Mouse (Mus musculus): ENCODE measurements around the gene Gm11937.

Gene Gm11937

DNA sequence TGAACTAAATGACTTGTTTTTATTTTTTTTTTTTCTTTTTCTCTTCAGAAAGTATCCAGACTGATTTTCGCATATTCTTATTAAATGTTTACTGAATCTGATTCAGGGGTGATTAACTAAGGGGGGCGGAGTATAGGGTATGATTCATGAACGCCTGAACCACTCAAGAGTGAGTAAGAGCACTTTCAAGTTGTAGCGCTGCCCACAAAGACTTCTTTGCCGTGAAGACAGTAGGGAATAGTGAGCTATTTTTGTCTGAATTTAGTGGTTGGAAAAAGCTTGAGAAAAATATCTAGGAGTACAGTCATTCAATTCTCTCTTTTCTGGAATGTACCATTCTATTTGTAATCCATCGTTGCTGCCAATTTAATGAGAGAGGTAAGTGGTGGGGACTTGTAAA lies 28.4 kb downstream of the Gm11937 start:
- no peak for DNase-seq (ENCODE audit: low spot score in 2 of 2)

DNA sequence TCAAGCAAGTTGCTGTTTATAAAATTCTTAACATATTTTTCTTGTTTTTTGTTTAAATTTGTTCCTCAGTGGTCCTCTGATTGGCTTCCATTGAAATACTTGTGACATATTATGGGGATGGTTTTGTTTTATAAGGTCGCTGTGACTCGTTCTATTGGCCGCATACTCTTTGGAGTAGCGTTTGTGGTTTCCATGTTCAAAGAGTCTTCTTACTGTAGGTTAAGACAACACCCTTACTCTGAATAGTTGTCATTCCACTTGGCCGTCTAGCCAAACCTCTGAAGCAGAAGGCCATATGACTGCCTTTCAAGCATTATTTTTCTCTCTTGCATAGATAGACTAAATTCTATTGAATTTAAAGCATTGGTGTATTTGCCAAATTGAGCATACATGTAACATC lies 28.9 kb downstream of the Gm11937 start:
- DNase-seq (ENCODE audit: low spot score in 2 of 2): no peak

DNA sequence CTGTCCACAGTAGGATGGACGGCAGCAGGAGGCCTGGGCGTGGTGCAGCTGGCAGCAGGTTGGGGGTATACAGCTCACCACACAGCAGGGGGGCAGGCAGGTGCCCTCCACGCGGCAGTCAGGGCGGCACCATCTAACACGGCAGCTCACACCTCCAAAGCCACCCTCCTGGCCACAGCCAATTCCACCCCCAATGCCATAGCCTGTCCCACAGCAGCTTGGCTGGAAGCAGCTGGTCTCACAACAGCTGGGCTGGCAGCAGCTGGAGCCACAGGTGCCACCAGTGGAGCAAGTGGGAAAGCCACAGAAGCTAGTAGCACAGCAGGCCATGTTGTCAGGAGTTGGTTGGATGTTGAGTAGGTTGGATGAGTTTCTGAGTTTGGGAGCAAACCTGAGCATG lies 29.4 kb downstream of the Gm11937 start, which contains the start of gene Krtap1-5:
Krtap1-5 (minus strand) TSS at position 381 of the 400 bp plus-strand sequence.
- no peak for DNase-seq (ENCODE audit: low spot score in 2 of 2)

DNA sequence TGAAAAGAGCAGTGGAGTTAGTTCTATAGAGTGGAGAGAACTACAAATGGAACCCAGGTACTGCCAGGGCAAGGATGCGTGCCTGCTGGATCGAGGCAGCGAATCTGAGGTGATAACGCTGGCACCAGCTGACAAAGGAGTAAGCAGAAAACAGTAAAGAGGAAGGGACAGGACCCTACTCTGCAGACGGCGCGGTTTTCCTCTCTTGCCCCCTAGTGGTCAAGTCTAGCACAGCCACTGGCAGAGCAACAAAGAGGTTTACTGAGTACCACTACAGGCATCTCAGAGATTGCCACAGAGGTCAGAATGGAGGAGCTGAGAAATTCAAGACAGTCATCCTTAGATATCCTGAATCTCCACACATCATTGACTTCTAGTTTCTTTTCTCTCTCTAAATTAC lies 35.9 kb downstream of the Gm11937 start:
- DNase-seq (ENCODE audit: low spot score in 2 of 2): peak; percentile 50 to 52

DNA sequence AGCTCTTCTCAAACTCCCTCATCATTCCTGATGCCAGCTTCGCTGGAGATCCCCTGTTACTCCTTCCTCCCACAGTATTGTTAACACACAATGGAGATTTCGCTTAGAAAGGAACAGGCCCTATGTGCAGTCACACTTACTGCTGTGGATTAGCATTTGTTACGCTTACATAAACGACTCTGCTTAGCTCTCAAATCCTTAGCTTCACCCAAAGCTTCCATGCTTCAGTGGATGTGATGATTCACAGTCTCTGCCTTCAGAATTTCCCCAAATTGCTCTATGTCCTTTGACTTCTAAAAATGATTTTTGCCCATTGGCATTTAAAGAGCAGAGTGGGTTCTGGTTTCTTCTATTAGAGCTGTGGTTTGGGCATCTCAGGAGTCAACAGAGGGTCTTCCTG lies 36.8 kb downstream of the Gm11937 start:
- no peak for DNase-seq (ENCODE audit: low spot score in 2 of 2)

DNA sequence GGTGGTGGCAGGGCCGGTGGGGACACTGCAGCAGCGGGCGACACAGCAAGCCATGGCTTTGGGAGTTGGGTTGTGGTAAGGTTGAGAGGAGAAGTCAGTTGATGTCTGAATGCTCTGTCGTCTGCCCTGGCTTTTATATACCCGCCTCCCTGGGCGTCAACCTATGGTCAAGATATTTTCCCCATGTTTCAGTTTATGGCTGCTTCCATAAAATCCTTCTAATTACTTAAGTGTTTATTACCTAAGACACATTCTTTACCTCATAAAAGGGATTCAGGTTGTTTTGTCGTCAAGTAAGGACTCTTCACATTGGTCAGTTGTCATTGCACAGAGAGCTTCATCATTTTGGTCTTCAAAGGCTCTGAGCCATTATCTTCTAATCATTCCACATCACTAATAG lies 43.5 kb downstream of the Gm11937 start, which contains the start of gene Krtap3-1:
Krtap3-1 (minus strand) TSS at position 101 of the 400 bp plus-strand sequence.
- no peak for DNase-seq (ENCODE audit: low spot score in 2 of 2)

DNA sequence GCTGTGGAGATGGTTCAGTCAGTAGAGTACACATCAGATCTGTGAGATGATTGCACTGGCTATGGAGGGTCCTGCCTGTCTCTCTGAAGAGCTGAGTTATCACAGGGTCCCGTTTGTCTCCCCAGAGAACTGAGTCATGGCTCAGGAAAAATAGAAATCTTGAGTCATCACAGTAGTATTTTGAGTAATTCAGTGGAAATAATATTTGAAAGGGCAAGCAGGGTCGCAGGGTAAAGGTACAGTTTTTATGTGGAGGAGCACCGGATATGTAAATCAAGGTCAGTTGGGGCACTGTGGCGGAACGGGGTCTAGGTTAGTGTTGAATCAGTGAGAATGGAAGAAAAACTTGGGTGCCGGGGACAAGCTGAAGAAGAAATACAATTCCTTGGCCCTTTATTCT lies 47.4 kb downstream of the Gm11937 start:
- no peak for DNase-seq (ENCODE audit: low spot score in 2 of 2)

Data from urinary bladder, adult 18-20 months (tissue).